Mouse (Mus musculus) MEL (cell line): Measurements from ENCODE around the gene Gm42791. TPM values are rescaled to one million over a fixed set of nuclear protein-coding genes. Genes with fewer than 3 reads are reported as not detected.

ENCODE experiments used
- DNase-seq: peaks from one replicate; pipeline ENCODE4 v3.0.0; 2011; ENCODE audit warnings: low read depth, low spot score
- H3K27ac ChIP-seq: 2 replicates; pipeline ENCODE4 v1.5.1; 2012; ENCODE audit warnings: low read depth, mild to moderate bottlenecking, control low read depth, low read length, moderate library complexity; ENCODE audit not compliant: control insufficient read depth
- H3K27me3 ChIP-seq, 2 experiments: fragments of 150-350 bp in 1 of 2; sonication (generic) in 1 of 2; 2 replicates each; pipeline ENCODE4 v1.6.1; 2012; ENCODE audit warnings: low read length in 2 of 2, mild to moderate bottlenecking in 2 of 2, improper control_type of control experiment in 1 of 2, moderate library complexity in 1 of 2; ENCODE audit not compliant: insufficient read depth in 2 of 2, control insufficient read depth in 1 of 2
- H3K36me3 ChIP-seq, 2 experiments: 2 replicates each; pipeline ENCODE4 v1.6.1; 2012 to 2014; ENCODE audit warnings: low read length in 2 of 2, improper control_type of control experiment in 1 of 2, inconsistent platforms in 1 of 2, mild to moderate bottlenecking in 1 of 2; ENCODE audit not compliant: insufficient read depth in 2 of 2, control insufficient read depth in 1 of 2
- H3K4me1 ChIP-seq, 2 experiments: fragments of 150-350 bp in 1 of 2; sonication (generic) in 1 of 2; 2 replicates each; pipeline ENCODE4 v1.6.1; 2012; ENCODE audit warnings: low read length in 2 of 2, improper control_type of control experiment in 1 of 2, mild to moderate bottlenecking in 1 of 2; ENCODE audit not compliant: insufficient read depth in 2 of 2, control insufficient read depth in 1 of 2
- H3K4me3 ChIP-seq, 2 experiments: fragments of 150-350 bp in 1 of 2; sonication (generic) in 1 of 2; 2 replicates each; pipeline ENCODE4 v1.5.1; 2012; ENCODE audit warnings: low read depth in 2 of 2, low read length in 2 of 2, mild to moderate bottlenecking in 2 of 2, moderate library complexity in 2 of 2, control low read depth in 1 of 2, improper control_type of control experiment in 1 of 2; ENCODE audit not compliant: control insufficient read depth in 1 of 2, insufficient read depth in 1 of 2
- H3K79me2 ChIP-seq: 2 replicates; pipeline ENCODE4 v1.6.1; 2012; ENCODE audit warnings: mild to moderate bottlenecking, low read length, moderate library complexity; ENCODE audit not compliant: control insufficient read depth, poor library complexity, insufficient read depth
- H3K9ac ChIP-seq: 2 replicates; pipeline ENCODE4 v1.6.1; 2012; ENCODE audit warnings: low read depth, mild to moderate bottlenecking, control low read depth, low read length, moderate library complexity; ENCODE audit not compliant: control insufficient read depth, poor library complexity, severe bottlenecking
- H3K9me3 ChIP-seq: fragments of 150-350 bp; sonication (generic); replicated peaks from 2 replicates; pipeline ENCODE4 v1.6.1; 2012; ENCODE audit warnings: mild to moderate bottlenecking, low read length, improper control_type of control experiment, moderate library complexity; ENCODE audit not compliant: insufficient read depth
- BHLHE40 ChIP-seq: IDR thresholded peaks from 2 replicates; pipeline ENCODE4 v1.6.1; 2012; ENCODE audit warnings: low read depth, mild to moderate bottlenecking, inconsistent platforms, low read length, improper control_type of control experiment, borderline replicate concordance
- CTCF ChIP-seq, 3 experiments: IDR thresholded peaks in 2 of 3; conservative IDR thresholded peaks in 1 of 3; 2 replicates each; pipeline ENCODE4 v1.5.1; 2011 to 2012; ENCODE audit warnings: low read length in 3 of 3, low read depth in 2 of 3, mild to moderate bottlenecking in 2 of 3, improper control_type of control experiment in 1 of 3, inconsistent platforms in 1 of 3, mixed read lengths in 1 of 3, moderate library complexity in 1 of 3; ENCODE audit not compliant: control insufficient read depth in 1 of 3, insufficient read depth in 1 of 3, poor library complexity in 1 of 3, severe bottlenecking in 1 of 3
- ELF1 ChIP-seq: IDR thresholded peaks from 2 replicates; pipeline ENCODE4 v1.6.1; 2014; ENCODE audit warnings: low read depth, mild to moderate bottlenecking, inconsistent platforms, low read length, improper control_type of control experiment, moderate library complexity
- ETS1 ChIP-seq: IDR thresholded peaks from 2 replicates; pipeline ENCODE4 v1.6.1; 2012; ENCODE audit warnings: low read depth, mild to moderate bottlenecking, inconsistent platforms, low read length, improper control_type of control experiment, moderate library complexity
- HCFC1 ChIP-seq: IDR thresholded peaks from 2 replicates; pipeline ENCODE4 v1.6.1; 2012; ENCODE audit warnings: low read depth, mild to moderate bottlenecking, inconsistent platforms, low read length, improper control_type of control experiment, moderate library complexity
- KAT2A ChIP-seq: conservative IDR thresholded peaks from 2 replicates; pipeline ENCODE4 v1.6.1; 2012; ENCODE audit warnings: low read depth, low read length, improper control_type of control experiment, inconsistent platforms
- MAFK ChIP-seq: IDR thresholded peaks from 2 replicates; pipeline ENCODE4 v1.6.1; 2011; ENCODE audit warnings: low read depth, mild to moderate bottlenecking, low read length, improper control_type of control experiment, borderline replicate concordance
- MEF2A ChIP-seq: IDR thresholded peaks from 2 replicates; pipeline ENCODE4 v1.6.1; 2014; ENCODE audit warnings: low read depth, mild to moderate bottlenecking, inconsistent platforms, low read length, improper control_type of control experiment; ENCODE audit not compliant: poor library complexity, insufficient replicate concordance, severe bottlenecking; ENCODE audit errors: extremely low read depth
- MYB ChIP-seq: IDR thresholded peaks from 2 replicates; pipeline ENCODE4 v1.6.1; 2011; ENCODE audit warnings: mild to moderate bottlenecking, low read depth, low read length, improper control_type of control experiment
- MYC ChIP-seq: IDR thresholded peaks from 2 replicates; pipeline ENCODE4 v1.6.1; 2011; ENCODE audit warnings: low read depth, mild to moderate bottlenecking, low read length, improper control_type of control experiment, moderate library complexity
- NRF1 ChIP-seq: IDR thresholded peaks from 2 replicates; pipeline ENCODE4 v1.6.1; 2014; ENCODE audit warnings: low read depth, mild to moderate bottlenecking, inconsistent platforms, low read length, improper control_type of control experiment, moderate library complexity; ENCODE audit not compliant: poor library complexity, insufficient read depth, severe bottlenecking
- POLR2AphosphoS2 ChIP-seq: IDR thresholded peaks from 2 replicates; pipeline ENCODE4 v1.6.1; 2011; ENCODE audit warnings: low read length, improper control_type of control experiment
- RAD21 ChIP-seq: IDR thresholded peaks from 2 replicates; pipeline ENCODE4 v1.6.1; 2011; ENCODE audit warnings: mild to moderate bottlenecking, low read depth, low read length, improper control_type of control experiment
- SMC3 ChIP-seq: IDR thresholded peaks from 2 replicates; pipeline ENCODE4 v1.6.1; 2011; ENCODE audit warnings: low read depth, low read length, improper control_type of control experiment
- TCF12 ChIP-seq: IDR thresholded peaks from 2 replicates; pipeline ENCODE4 v1.6.1; 2014; ENCODE audit warnings: low read depth, mild to moderate bottlenecking, inconsistent platforms, low read length, improper control_type of control experiment, moderate library complexity
- ZC3H11A ChIP-seq: IDR thresholded peaks from 2 replicates; pipeline ENCODE4 v1.6.1; 2012; ENCODE audit warnings: low read depth, mild to moderate bottlenecking, inconsistent platforms, low read length, improper control_type of control experiment
- ZKSCAN1 ChIP-seq: IDR thresholded peaks from 2 replicates; pipeline ENCODE4 v1.6.1; 2012; ENCODE audit warnings: low read depth, mild to moderate bottlenecking, inconsistent platforms, low read length, improper control_type of control experiment, moderate library complexity
- polyA plus RNA-seq, 2 experiments: library from polyadenylated mRNA; stranded (reverse) in 1 of 2; unstranded in 1 of 2; fragments of >175 nt in 1 of 2; fragments of >200 nt in 1 of 2; gene quantifications; 2 replicates each; pipeline versions ENCODE4 v1.2.1 to v1.2.4; 2012; ENCODE audit warnings: low replicate concordance in 2 of 2, low read depth in 1 of 2; ENCODE audit not compliant: insufficient read length in 2 of 2, insufficient read depth in 1 of 2, missing spikeins in 1 of 2
- total RNA-seq: library from RNA; depleted of rRNA; stranded (reverse); fragments of 300-350 nt; gene quantifications from 2 replicates; pipeline ENCODE4 v1.2.3, GENCODE M21; 2012

Gene Gm42791
- total and polyA plus RNA-seq, 3 experiments: 1.2 to 2.1 TPM; not detected in 1

DNA sequence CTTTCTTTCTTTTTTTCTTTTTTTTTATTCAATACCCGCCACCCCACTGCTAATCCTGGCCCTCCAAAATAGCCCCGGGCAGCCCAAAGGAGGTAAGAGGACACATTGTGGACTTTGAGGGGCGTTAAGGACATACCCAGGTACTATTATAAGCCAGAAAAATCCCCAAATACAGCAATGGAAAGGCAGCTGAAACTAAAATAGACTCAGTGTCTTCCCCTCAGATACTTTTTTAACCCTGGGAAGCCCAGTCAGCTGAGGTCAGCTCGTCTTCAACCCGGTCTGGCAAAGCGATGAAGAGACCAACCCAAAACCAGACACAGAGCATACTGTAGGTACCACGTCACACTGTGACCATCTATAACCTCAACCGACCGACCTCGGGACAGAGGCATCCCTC lies 51.5 kb downstream of the Gm42791 start:
- Histone ChIP-seq H3K4me1 (no peaks in the 10 kb centered on the region; a peak in 1 of 4 replicates), H3K36me3 (no peaks in the 10 kb centered on the region), H3K27ac (no peak overlapping the region), H3K4me3 (no peak overlapping the region), H3K79me2 (no peaks in the 10 kb centered on the region), H3K9ac (no peak overlapping the region), H3K27me3 (no peaks in the 10 kb centered on the region), H3K9me3 (no peaks in the 10 kb centered on the region)
- no peak for DNase-seq
- TF ChIP-seq BHLHE40 (no peak), MYC (no peak), POLR2AphosphoS2 (no peak), HCFC1 (no peak), ZKSCAN1 (no peak), NRF1 (no peak), MYB (no peak)

DNA sequence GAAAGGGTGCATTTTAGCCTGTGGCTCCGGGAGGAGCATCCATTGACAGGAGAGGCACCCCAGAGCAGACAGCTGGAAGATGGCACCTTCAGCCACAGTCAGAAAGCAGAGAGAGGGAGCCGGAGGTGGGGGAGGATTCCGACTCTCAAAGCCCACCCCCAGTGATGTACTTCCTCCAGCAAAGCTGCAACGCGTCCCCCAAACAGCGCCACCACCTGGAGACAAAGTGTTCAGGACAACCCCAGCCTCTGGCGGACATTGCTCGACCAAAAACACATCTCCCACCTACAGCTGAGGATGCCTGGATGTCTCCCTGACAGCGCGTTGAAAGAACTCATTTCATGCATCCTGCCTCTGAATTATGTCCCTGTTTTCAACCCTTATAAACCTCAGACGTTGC lies 52.0 kb downstream of the Gm42791 start:
- no peaks in the 10 kb centered on the region for H3K79me2 ChIP-seq
- H3K4me3 ChIP-seq: no peak overlapping the region
- TF ChIP-seq SMC3 (0 out of 2 replicates have a peak, but pooled peaks have one; percentile 6), CTCF (IDR thresholded peaks at IDR 0.05 in 2 of 3, conservative IDR thresholded peaks at IDR 0.05 in 1 of 3; ENCODE audit: control insufficient read depth in 1 of 3, insufficient read depth in 1 of 3, low read depth in 2 of 3, low read length in 3 of 3, poor library complexity in 1 of 3, severe bottlenecking in 1 of 3) (peak; percentile 18 to 37 (median 20); a peak in 4 of 6 replicates), TCF12 (no peak), KAT2A (no peak)
- TF ChIP-seq, all 39 proteins: peak for 2
- Histone ChIP-seq H3K9ac (no peak overlapping the region), H3K9me3 (no peaks in the 10 kb centered on the region), H3K27ac (no peak overlapping the region), H3K27me3 (no peaks in the 10 kb centered on the region), H3K4me1 (no peaks in the 10 kb centered on the region; a peak in 1 of 4 replicates), H3K36me3 (no peaks in the 10 kb centered on the region; a peak in 1 of 4 replicates)
- no peak for DNase-seq

- no peak for TF ChIP-seq MAFK
- no peak for TF ChIP-seq MEF2A
- TF ChIP-seq RAD21: peak; percentile 44
- no peak for TF ChIP-seq ELF1
- peak; percentile 47 for TF ChIP-seq SMC3
- TF ChIP-seq MYC: peak; percentile 56; the same call in 1 of the 2 replicates
- TF ChIP-seq CTCF (IDR thresholded peaks at IDR 0.05 in 2 of 3, conservative IDR thresholded peaks at IDR 0.05 in 1 of 3; ENCODE audit: control insufficient read depth in 1 of 3, insufficient read depth in 1 of 3, low read depth in 2 of 3, low read length in 3 of 3, poor library complexity in 1 of 3, severe bottlenecking in 1 of 3): peak; percentile 68 to 91 (median 73)
- no peak for TF ChIP-seq ETS1
- no peak for TF ChIP-seq ZC3H11A
- Histone ChIP-seq H3K4me1 (no peaks in the 10 kb centered on the region; a peak in 2 of 4 replicates), H3K79me2 (no peaks in the 10 kb centered on the region), H3K36me3 (no peaks in the 10 kb centered on the region; a peak in 1 of 4 replicates), H3K27me3 (no peaks in the 10 kb centered on the region), H3K27ac (no peak overlapping the region), H3K9ac (no peak overlapping the region), H3K4me3 (no peak overlapping the region), H3K9me3 (no peaks in the 10 kb centered on the region)
- DNase-seq: peak; percentile 66
These were observed 52.6 kb downstream of the Gm42791 start for GRCm38 (mm10) chr5:148942305-148942704.
